Mouse (Mus musculus) liver, postnatal 0 days (tissue): ENCODE data around the gene Hjurp.

ENCODE experiments used
- CTCF ChIP-seq: sonication (generic); IDR thresholded peaks from 2 replicates; pipeline ENCODE4 v1.5.1; 2016; ENCODE audit warnings: antibody characterized with exemption, low read depth
- EP300 ChIP-seq: IDR thresholded peaks from 2 replicates; pipeline ENCODE4 v1.6.1; 2016; ENCODE audit warnings: antibody characterized with exemption, low read depth, mild to moderate bottlenecking

GRCm38 (mm10) chr1:88268070-88268469 lies 9.4 kb downstream of the Hjurp start:
- no peak for TF ChIP-seq CTCF
- no peak for TF ChIP-seq EP300
